Mouse (Mus musculus): ENCODE data around the gene Hoxb4. TPM values are rescaled to one million over a fixed set of nuclear protein-coding genes. Genes with fewer than 3 reads are reported as not detected.

Hoxb4 gene
- total and polyA plus RNA-seq, 3 experiments = 2.7 to 5.5 (median 3.3) TPM

DNA sequence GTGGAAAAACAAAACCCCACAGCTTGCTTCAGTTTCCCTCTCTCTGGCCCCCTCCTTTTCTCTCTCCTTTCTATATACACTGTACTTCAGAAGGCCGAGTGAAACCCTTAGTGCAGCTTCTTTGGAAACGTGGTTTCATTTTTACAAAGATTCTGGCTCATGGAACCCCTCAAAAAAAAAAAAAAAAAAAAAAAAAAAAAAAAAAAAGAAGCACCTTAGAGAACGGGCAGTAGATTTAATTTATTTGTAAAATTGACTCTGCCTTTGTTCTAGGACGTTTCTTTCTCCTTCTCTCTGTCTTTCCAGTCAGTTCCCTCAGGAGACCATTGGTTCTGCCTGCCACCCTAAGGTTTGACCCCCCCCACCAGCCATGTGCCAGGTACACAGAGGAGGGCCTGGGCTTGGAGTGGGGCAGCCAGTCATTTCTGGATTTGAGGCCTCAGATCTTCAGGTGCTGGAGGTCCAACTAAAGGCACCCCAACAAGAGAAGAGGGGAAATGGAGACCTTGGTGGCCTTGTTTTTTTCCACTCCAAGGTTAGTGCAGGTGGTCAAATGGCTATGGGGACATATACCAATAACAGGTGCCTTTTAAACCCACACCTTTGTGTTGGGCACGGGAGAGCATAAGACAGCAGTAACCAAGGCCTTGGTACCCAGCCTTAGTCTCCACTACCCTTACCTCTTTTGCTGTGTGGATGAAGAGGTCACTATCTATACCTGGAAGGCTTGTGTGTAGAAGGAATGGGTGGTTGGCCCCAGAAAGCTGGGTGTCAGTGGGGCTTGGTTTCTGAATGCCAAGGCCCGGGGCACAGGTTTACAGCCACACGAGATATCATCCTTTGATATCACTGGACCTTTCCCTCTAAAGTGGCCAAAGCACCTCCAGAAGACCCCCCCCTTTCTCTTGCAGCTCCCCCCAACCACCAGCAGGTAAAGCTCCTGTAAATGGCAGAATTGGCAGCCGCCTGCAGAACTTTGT, 37.4 kb upstream of the Hoxb4 start:
- in situ Hi-C loops (cut with MboI; ENCODE audit: low pct_ligation_motif_present, low pct_unique_long_range_greater_than_20kb, low sequenced_read_pairs) = no loop called here
- Histone ChIP-seq H3K79me2 (replicated peaks; ENCODE audit: control insufficient read depth, extremely low read depth, insufficient read depth, poor library complexity, severe bottlenecking) (no peaks in the 10 kb centered on the region), H3K4me3 (replicated peaks in 1 of 3; ENCODE audit: low read depth in 2 of 3, low read length in 2 of 3, poor library complexity in 1 of 3) (no peak overlapping the region), H3K4me1 (ENCODE audit: control insufficient read depth in 1 of 2, insufficient read depth in 2 of 2) (peaks cover 3 to 8% of the 10 kb centered on the region in 2 experiments; a peak in 3 of 4 replicates), H3K27ac (ENCODE audit: insufficient read depth, low read depth) (no peak overlapping the region), H3K36me3 (replicated peaks in 1 of 2; ENCODE audit: control insufficient read depth in 1 of 2, insufficient read depth in 1 of 2, low read length in 1 of 2) (no peaks in the 10 kb centered on the region), H3K27me3 (replicated peaks) (peaks cover 93% of the 10 kb centered on the region), H3K9ac (ENCODE audit: insufficient read depth, low read depth) (no peak overlapping the region), H3K9me3 (replicated peaks; ENCODE audit: low read length) (peaks cover 2% of the 10 kb centered on the region), H3K4me2 (ENCODE audit: insufficient read depth, low read depth, poor library complexity, severe bottlenecking) (peak overlapping the region; percentile 21; the same call in 1 of the 2 replicates)
- dilution Hi-C loops (cut with MboI; ENCODE audit: extremely low pct_ligation_motif_present, extremely low pct_unique_long_range_greater_than_20kb, low sequenced_read_pairs) = no loop called here
- TF ChIP-seq ELF1 (IDR thresholded peaks at IDR 0.05; ENCODE audit: low read depth, low read length) = no peak
- no peak for TF ChIP-seq NELFE (IDR thresholded peaks at IDR 0.05; ENCODE audit: low read depth, low read length)
- peak; percentile 44; the same call in 1 of the 2 replicates for TF ChIP-seq EP300 (IDR thresholded peaks at IDR 0.05; ENCODE audit: low read length)
- TF ChIP-seq MXI1 (IDR thresholded peaks at IDR 0.05; ENCODE audit: low read depth, low read length) = no peak
- no peak for TF ChIP-seq SMC3 (IDR thresholded peaks at IDR 0.05; ENCODE audit: low read depth, low read length)
- no peak for TF ChIP-seq ZC3H11A (IDR thresholded peaks at IDR 0.05; ENCODE audit: low read depth, low read length)
- TF ChIP-seq ZMIZ1 (IDR thresholded peaks at IDR 0.05; ENCODE audit: low read depth, low read length) = no peak
- TF ChIP-seq MEF2A (IDR thresholded peaks at IDR 0.05; ENCODE audit: borderline replicate concordance, low read depth, low read length) = no peak
- peak; percentile 93 for TF ChIP-seq ZNF384 (IDR thresholded peaks at IDR 0.05; ENCODE audit: low read depth, low read length)
- no peak for TF ChIP-seq TBP (conservative IDR thresholded peaks at IDR 0.05; ENCODE audit: low read depth, low read length)
- TF ChIP-seq MAX (IDR thresholded peaks at IDR 0.05; ENCODE audit: low read length) = no peak
- no peak for TF ChIP-seq RCOR1 (conservative IDR thresholded peaks at IDR 0.05; ENCODE audit: low read depth, low read length)
- TF ChIP-seq SIN3A (IDR thresholded peaks at IDR 0.05; ENCODE audit: low read length) = 0 out of 2 replicates have a peak, but pooled peaks have one; percentile 47
- 0 out of 2 replicates have a peak, but pooled peaks have one; percentile 6 for TF ChIP-seq IRF4 (IDR thresholded peaks at IDR 0.05; ENCODE audit: low read depth, low read length)
- no peak for DNase-seq (ENCODE audit: extremely low read depth)

GRCm38 (mm10) chr11:96281396-96281795, 36.7 kb upstream of the Hoxb4 start:
- in situ Hi-C loops (cut with MboI; ENCODE audit: low pct_ligation_motif_present, low pct_unique_long_range_greater_than_20kb, low sequenced_read_pairs) = no loop called here
- peaks cover 93% of the 10 kb centered on the region for H3K27me3 ChIP-seq (replicated peaks)
- TF ChIP-seq ZNF384 (IDR thresholded peaks at IDR 0.05; ENCODE audit: low read depth, low read length) (no peak), SIN3A (IDR thresholded peaks at IDR 0.05; ENCODE audit: low read length) (no peak), RAD21 (IDR thresholded peaks at IDR 0.05; ENCODE audit: low read depth, low read length) (no peak), CTCF (conservative IDR thresholded peaks at IDR 0.05 in 1 of 2, IDR thresholded peaks at IDR 0.05 in 1 of 2; ENCODE audit: low read depth in 2 of 2, low read length in 2 of 2) (no peak), TCF12 (IDR thresholded peaks at IDR 0.05; ENCODE audit: low read depth, low read length) (no peak), MYC (IDR thresholded peaks at IDR 0.05; ENCODE audit: low read depth, low read length) (no peak), KAT2A (IDR thresholded peaks at IDR 0.05; ENCODE audit: insufficient replicate concordance, low read length) (no peak), MAZ (IDR thresholded peaks at IDR 0.05; ENCODE audit: low read depth, low read length) (no peak), USF1 (IDR thresholded peaks at IDR 0.05; ENCODE audit: low read depth, low read length) (no peak), CHD2 (IDR thresholded peaks at IDR 0.05; ENCODE audit: low read length) (no peak), TBP (conservative IDR thresholded peaks at IDR 0.05; ENCODE audit: low read depth, low read length) (no peak), SMC3 (IDR thresholded peaks at IDR 0.05; ENCODE audit: low read depth, low read length) (no peak), E2F4 (IDR thresholded peaks at IDR 0.05; ENCODE audit: insufficient replicate concordance, low read depth, low read length) (no peak), EP300 (IDR thresholded peaks at IDR 0.05; ENCODE audit: low read length) (no peak), ZC3H11A (IDR thresholded peaks at IDR 0.05; ENCODE audit: low read depth, low read length) (no peak), ETS1 (conservative IDR thresholded peaks at IDR 0.05; ENCODE audit: low read depth, low read length) (no peak)

More at GRCm38 (mm10) chr11:96281396-96281795, 36.7 kb upstream of the Hoxb4 start:
- no peak overlapping the region for H3K4me3 ChIP-seq (replicated peaks in 1 of 3; ENCODE audit: low read depth in 2 of 3, low read length in 2 of 3, poor library complexity in 1 of 3)
- H3K4me2 ChIP-seq (ENCODE audit: insufficient read depth, low read depth, poor library complexity, severe bottlenecking) = no peak overlapping the region
- no peaks in the 10 kb centered on the region for H3K79me2 ChIP-seq (replicated peaks; ENCODE audit: control insufficient read depth, extremely low read depth, insufficient read depth, poor library complexity, severe bottlenecking)
- no peaks in the 10 kb centered on the region for H3K36me3 ChIP-seq (replicated peaks in 1 of 2; ENCODE audit: control insufficient read depth in 1 of 2, insufficient read depth in 1 of 2, low read length in 1 of 2)
- DNase-seq (ENCODE audit: extremely low read depth) = no peak
- no peak overlapping the region for H3K9ac ChIP-seq (ENCODE audit: insufficient read depth, low read depth)
- peaks cover 9% of the 10 kb centered on the region for H3K9me3 ChIP-seq (replicated peaks; ENCODE audit: low read length)
- H3K4me1 ChIP-seq (ENCODE audit: control insufficient read depth in 1 of 2, insufficient read depth in 2 of 2) = peaks cover 3 to 8% of the 10 kb centered on the region in 2 experiments; a peak in 3 of 4 replicates
- no peak overlapping the region for H3K27ac ChIP-seq (ENCODE audit: insufficient read depth, low read depth)
- dilution Hi-C loops (cut with MboI; ENCODE audit: extremely low pct_ligation_motif_present, extremely low pct_unique_long_range_greater_than_20kb, low sequenced_read_pairs) = no loop called here
